Mouse (Mus musculus) MEL-GATA-1-ER (cell line): ENCODE measurements around the gene Lrba.

Source experiments
- DNase-seq: peaks from one replicate; pipeline ENCODE4 v3.0.0-alpha.2; 2012; ENCODE audit warnings: low read depth; ENCODE audit errors: extremely low read depth

Gene Lrba

GRCm38 (mm10) chr3:86668146-86668545, 443.7 kb downstream of the Lrba start:
- no peak for DNase-seq

GRCm38 (mm10) chr3:86677573-86678155, 453.2 kb downstream of the Lrba start:
- DNase-seq: peak; percentile 7

GRCm38 (mm10) chr3:86687571-86688209, 463.2 kb downstream of the Lrba start:
- DNase-seq: peak; percentile 12

- DNase-seq: no peak
Measured at GRCm38 (mm10) chr3:86688438-86688837, 464.0 kb downstream of the Lrba start.

- no peak for DNase-seq
Measured at GRCm38 (mm10) chr3:86689305-86689704, 464.8 kb downstream of the Lrba start.

GRCm38 (mm10) chr3:86692779-86693178, 468.3 kb downstream of the Lrba start:
- no peak for DNase-seq

- no peak for DNase-seq
Measured at GRCm38 (mm10) chr3:86693553-86693952, 469.1 kb downstream of the Lrba start.

GRCm38 (mm10) chr3:86698947-86699346, 474.5 kb downstream of the Lrba start:
- no peak for DNase-seq

- no peak for DNase-seq
Measured at GRCm38 (mm10) chr3:86701163-86701563, 476.7 kb downstream of the Lrba start.

GRCm38 (mm10) chr3:86709472-86709871, 485.0 kb downstream of the Lrba start:
- DNase-seq: no peak

- no peak for DNase-seq
Measured at GRCm38 (mm10) chr3:86711530-86711929, 487.1 kb downstream of the Lrba start.

GRCm38 (mm10) chr3:86712758-86713157, 488.3 kb downstream of the Lrba start:
- no peak for DNase-seq

GRCm38 (mm10) chr3:86714446-86714845, 490.0 kb downstream of the Lrba start:
- DNase-seq: no peak

- no peak for DNase-seq
Measured at GRCm38 (mm10) chr3:86723415-86724298, 499.2 kb downstream of the Lrba start.

GRCm38 (mm10) chr3:86725113-86725512, 500.6 kb downstream of the Lrba start:
- DNase-seq: no peak

GRCm38 (mm10) chr3:86738831-86739230, 514.4 kb downstream of the Lrba start:
- no peak for DNase-seq

GRCm38 (mm10) chr3:86739745-86740144, 515.3 kb downstream of the Lrba start:
- no peak for DNase-seq

- DNase-seq: no peak
Measured at GRCm38 (mm10) chr3:86745348-86745747, 520.9 kb downstream of the Lrba start.

GRCm38 (mm10) chr3:86745769-86746512, 521.5 kb downstream of the Lrba start:
- DNase-seq: no peak

GRCm38 (mm10) chr3:86750652-86751051, 526.2 kb downstream of the Lrba start:
- DNase-seq: no peak

- no peak for DNase-seq
Measured at GRCm38 (mm10) chr3:86754178-86754577, 529.7 kb downstream of the Lrba start.
